Mouse (Mus musculus): ENCODE results near the gene Vps13c. TPM values are rescaled to one million over a fixed set of nuclear protein-coding genes. Genes with fewer than 3 reads are reported as not detected.

Gene Vps13c
- polyA plus RNA-seq, 1 experiment from 2014 or later: 11.2 TPM

GRCm38 (mm10) chr9:67867411-67867810 is 27.2 kb downstream of the Vps13c start:
- Histone ChIP-seq H3K4me1 (replicated peaks) (no peaks in the 10 kb centered on the region), H3K9me3 (no peaks in the 10 kb centered on the region), H3K27ac (no peak overlapping the region), H3K27me3 (no peaks in the 10 kb centered on the region), H3K9ac (no peak overlapping the region), H3K4me3 (no peak overlapping the region), H3K36me3 (no peaks in the 10 kb centered on the region), H3K4me2 (no peak overlapping the region)
- WGBS: 83% methylated on average over 6 of the region's 6 CpGs
- no peak for ATAC-seq (ENCODE audit: low FRiP score)

GRCm38 (mm10) chr9:67869691-67870450 is 29.7 kb downstream of the Vps13c start:
- Histone ChIP-seq H3K4me3 (no peak overlapping the region), H3K27ac (no peak overlapping the region), H3K4me1 (replicated peaks) (no peaks in the 10 kb centered on the region)

DNA sequence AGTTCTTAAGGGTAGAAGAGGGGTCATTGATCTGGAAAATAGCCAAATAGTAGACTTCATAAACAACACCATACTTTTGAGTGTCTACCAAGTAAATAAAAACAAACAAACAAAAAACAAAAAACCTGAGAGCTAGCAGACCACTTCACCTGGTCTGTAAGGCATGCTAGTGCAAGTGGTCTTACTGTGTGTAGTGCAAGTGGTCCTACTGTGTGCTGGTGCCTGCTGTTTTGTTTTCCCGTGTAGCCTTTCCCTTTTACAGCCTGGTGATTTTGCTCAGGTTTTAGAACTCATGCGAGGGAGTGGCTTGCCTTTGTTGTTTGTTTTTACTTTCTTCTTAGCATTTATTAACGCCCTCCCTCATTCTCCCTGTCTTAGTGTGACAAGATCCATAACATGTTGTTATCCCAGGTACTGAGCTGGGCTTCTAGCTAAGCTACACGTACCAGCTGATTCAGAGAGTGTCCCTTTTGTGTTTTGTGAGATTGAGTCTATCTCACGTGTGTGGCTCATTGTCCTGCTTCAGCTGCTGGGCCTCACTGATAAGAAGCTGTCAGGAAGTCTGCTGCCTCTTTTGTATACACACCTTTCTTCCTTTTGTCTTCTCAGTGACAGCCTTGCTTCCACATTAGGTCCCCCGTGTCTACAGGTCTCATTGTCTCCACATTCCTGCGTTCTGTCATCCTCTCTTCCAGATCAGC is 34.5 kb downstream of the Vps13c start:
- ATAC-seq (ENCODE audit: low FRiP score): no peak
- H3K9ac ChIP-seq: no peak overlapping the region
- WGBS: 74% methylated on average over 7 of the region's 7 CpGs
- H3K36me3 ChIP-seq: peaks cover 12% of the 10 kb centered on the region
- no peak overlapping the region for H3K4me3 ChIP-seq
- H3K4me1 ChIP-seq (replicated peaks): no peaks in the 10 kb centered on the region
- no peaks in the 10 kb centered on the region for H3K27me3 ChIP-seq
- H3K4me2 ChIP-seq: no peak overlapping the region
- H3K27ac ChIP-seq: no peak overlapping the region
- H3K9me3 ChIP-seq: no peaks in the 10 kb centered on the region

More at GRCm38 (mm10) chr9:67869691-67870450, 29.7 kb downstream of the Vps13c start:
- H3K4me2 ChIP-seq: no peak overlapping the region
- no peaks in the 10 kb centered on the region; the same call in 1 of the 2 replicates for H3K36me3 ChIP-seq
- no peaks in the 10 kb centered on the region for H3K9me3 ChIP-seq
- no peaks in the 10 kb centered on the region for H3K27me3 ChIP-seq
- 90% methylated on average over 16 of the region's 16 CpGs for WGBS
- no peak overlapping the region for H3K9ac ChIP-seq
- ATAC-seq (ENCODE audit: low FRiP score): no peak

GRCm38 (mm10) chr9:67875337-67875736 is 35.1 kb downstream of the Vps13c start:
- Histone ChIP-seq H3K9me3 (no peaks in the 10 kb centered on the region), H3K36me3 (peaks cover 12% of the 10 kb centered on the region)

GRCm38 (mm10) chr9:67877081-67877718 is 37.0 kb downstream of the Vps13c start:
- ATAC-seq (ENCODE audit: low FRiP score): no peak
- H3K4me1 ChIP-seq (replicated peaks): no peaks in the 10 kb centered on the region
- no peak overlapping the region for H3K4me3 ChIP-seq
- H3K27ac ChIP-seq: no peak overlapping the region
- H3K27me3 ChIP-seq: no peaks in the 10 kb centered on the region
- H3K36me3 ChIP-seq: peaks cover 12% of the 10 kb centered on the region
- H3K9ac ChIP-seq: no peak overlapping the region
- 86% methylated on average over 14 of the region's 14 CpGs for WGBS
- no peak overlapping the region for H3K4me2 ChIP-seq
- H3K9me3 ChIP-seq: no peaks in the 10 kb centered on the region

More at GRCm38 (mm10) chr9:67875337-67875736, 35.1 kb downstream of the Vps13c start:
- H3K4me1 ChIP-seq (replicated peaks): no peaks in the 10 kb centered on the region
- H3K27ac ChIP-seq: no peak overlapping the region
- no peak overlapping the region for H3K4me3 ChIP-seq
- WGBS: 59% methylated on average over 2 of the region's 2 CpGs
- H3K9ac ChIP-seq: no peak overlapping the region
- no peaks in the 10 kb centered on the region for H3K27me3 ChIP-seq
- H3K4me2 ChIP-seq: no peak overlapping the region
- ATAC-seq (ENCODE audit: low FRiP score): no peak

DNA sequence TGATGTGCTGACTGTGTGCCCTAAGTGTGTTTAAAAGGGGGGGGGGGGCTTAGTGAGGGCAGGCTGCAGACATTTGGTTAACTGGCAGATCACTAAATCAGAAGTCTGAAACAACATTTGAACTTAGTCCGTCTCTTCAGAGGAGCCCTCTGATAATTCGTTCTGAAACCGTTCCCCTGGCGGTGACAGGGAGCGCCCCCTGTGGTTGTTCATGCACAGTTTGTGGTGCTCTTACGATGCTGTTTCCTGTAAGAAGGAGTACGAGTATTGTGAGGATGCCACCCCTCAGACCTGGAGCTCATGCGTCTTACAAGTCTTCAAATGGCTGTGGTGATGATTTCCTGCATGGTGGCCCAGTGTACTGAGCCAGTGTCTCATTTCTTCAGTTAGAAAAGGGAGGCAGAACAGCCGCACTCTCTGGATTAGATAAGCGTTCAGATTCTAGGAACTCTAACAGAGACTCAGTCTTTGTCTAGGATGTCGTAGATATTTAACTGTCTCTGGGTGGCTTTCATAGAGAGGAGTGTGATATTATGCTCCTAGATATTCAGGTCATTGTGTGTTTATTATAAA is 38.1 kb downstream of the Vps13c start:
- Histone ChIP-seq H3K9me3 (no peaks in the 10 kb centered on the region), H3K27me3 (no peaks in the 10 kb centered on the region), H3K4me3 (no peak overlapping the region), H3K27ac (no peak overlapping the region), H3K4me2 (no peak overlapping the region), H3K4me1 (replicated peaks) (no peaks in the 10 kb centered on the region), H3K9ac (no peak overlapping the region), H3K36me3 (peaks cover 12% of the 10 kb centered on the region)
- ATAC-seq (ENCODE audit: low FRiP score): no peak
- 91% methylated on average over 11 of the region's 11 CpGs for WGBS

DNA sequence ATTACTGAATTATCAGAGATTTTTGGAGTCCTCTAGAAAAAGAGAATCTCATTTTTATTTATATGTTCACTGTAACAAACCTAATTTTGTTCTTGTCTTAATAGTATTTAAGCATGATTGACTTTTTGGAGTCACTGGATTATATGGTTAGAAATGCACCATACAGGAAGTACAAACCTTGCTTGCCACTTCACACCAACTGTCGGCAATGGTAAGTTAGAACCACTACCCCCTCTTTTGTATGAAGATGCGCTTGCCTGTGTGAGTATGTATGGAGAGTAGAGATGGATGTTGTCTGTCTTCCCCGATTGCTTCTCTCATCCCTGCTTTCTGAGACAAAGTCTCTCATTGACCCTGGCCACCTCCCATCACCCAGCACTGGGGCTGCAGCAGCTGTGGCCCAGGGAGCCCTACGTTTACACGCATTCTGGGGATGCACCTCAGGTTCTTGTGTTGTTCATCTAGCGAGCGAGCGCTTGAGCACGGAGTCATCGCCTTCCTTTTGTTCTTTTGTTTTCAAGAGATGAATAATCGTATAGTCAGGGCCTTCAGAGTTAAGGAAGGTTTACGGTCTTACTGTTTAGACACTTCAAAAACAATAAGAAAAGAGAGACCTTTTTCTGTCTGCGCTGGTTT is 43.3 kb downstream of the Vps13c start:
- Histone ChIP-seq H3K36me3 (peaks cover 40% of the 10 kb centered on the region), H3K27me3 (no peaks in the 10 kb centered on the region), H3K4me1 (replicated peaks) (no peaks in the 10 kb centered on the region), H3K4me3 (no peak overlapping the region), H3K4me2 (no peak overlapping the region), H3K9me3 (no peaks in the 10 kb centered on the region), H3K27ac (no peak overlapping the region), H3K9ac (no peak overlapping the region)
- WGBS: 62% methylated on average over 13 of the region's 13 CpGs
- no peak for ATAC-seq (ENCODE audit: low FRiP score)

DNA sequence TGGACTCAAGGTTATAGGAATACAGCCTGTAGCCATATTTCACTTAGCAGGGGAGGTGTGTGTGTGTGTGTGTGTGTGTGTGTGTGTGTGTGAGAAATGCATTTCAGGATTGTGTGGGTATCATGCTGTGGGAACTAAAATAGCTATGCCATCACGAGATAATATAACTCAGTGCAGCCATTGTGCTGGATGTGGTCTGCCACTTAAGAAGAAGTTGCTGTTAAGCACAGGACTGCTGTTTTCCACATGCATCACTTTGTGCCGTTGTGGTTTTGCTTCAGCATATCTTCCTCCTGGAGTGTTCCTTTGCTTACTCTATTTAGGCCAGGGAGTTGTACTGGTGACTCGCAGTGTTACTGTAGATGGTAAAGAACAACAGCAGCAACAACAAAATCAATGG is 43.9 kb downstream of the Vps13c start:
- Histone ChIP-seq H3K4me1 (replicated peaks) (no peaks in the 10 kb centered on the region), H3K4me2 (no peak overlapping the region), H3K27me3 (no peaks in the 10 kb centered on the region), H3K27ac (no peak overlapping the region), H3K9me3 (no peaks in the 10 kb centered on the region), H3K9ac (no peak overlapping the region), H3K4me3 (no peak overlapping the region), H3K36me3 (peaks cover 37% of the 10 kb centered on the region)
- ATAC-seq (ENCODE audit: low FRiP score): no peak
- 79% methylated on average over 3 of the region's 3 CpGs for WGBS

- peaks cover 46% of the 10 kb centered on the region for H3K36me3 ChIP-seq
- H3K4me2 ChIP-seq: no peak overlapping the region
- no peaks in the 10 kb centered on the region for H3K4me1 ChIP-seq (replicated peaks)
- H3K27me3 ChIP-seq: no peaks in the 10 kb centered on the region
- H3K9me3 ChIP-seq: no peaks in the 10 kb centered on the region
- no peak overlapping the region for H3K4me3 ChIP-seq
- H3K9ac ChIP-seq: no peak overlapping the region
- WGBS: 89% methylated on average over 4 of the region's 4 CpGs
- ATAC-seq (ENCODE audit: low FRiP score): no peak
- no peak overlapping the region for H3K27ac ChIP-seq
These were observed 47.0 kb downstream of the Vps13c start for GRCm38 (mm10) chr9:67886981-67887720.

DNA sequence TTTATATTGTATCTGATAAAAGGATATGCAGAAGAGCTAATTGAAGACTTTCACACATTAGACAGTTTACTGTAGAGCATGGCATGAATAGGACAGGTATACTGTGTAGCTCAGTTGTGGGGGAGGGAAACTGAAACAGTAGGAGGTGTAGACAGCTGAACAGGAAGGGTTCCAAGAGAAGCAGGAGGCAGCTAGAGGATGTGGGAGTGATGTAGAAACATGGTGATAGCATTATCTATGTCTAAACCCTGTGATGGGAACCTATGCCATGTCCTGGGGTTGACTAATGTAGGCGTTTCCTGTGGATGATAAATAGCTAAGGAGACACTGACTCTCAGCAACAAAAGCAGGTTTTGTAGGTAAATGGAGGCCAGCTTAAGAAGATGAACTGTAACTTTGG is 53.3 kb downstream of the Vps13c start:
- Histone ChIP-seq H3K27ac (no peak overlapping the region), H3K9ac (no peak overlapping the region), H3K27me3 (no peaks in the 10 kb centered on the region), H3K4me3 (no peak overlapping the region), H3K36me3 (peaks cover 43% of the 10 kb centered on the region), H3K9me3 (no peaks in the 10 kb centered on the region), H3K4me2 (no peak overlapping the region), H3K4me1 (replicated peaks) (peaks cover 10% of the 10 kb centered on the region; the same call in 1 of the 2 replicates)
- 97% methylated on average over 1 of the region's 1 CpGs for WGBS
- ATAC-seq (ENCODE audit: low FRiP score): no peak

DNA sequence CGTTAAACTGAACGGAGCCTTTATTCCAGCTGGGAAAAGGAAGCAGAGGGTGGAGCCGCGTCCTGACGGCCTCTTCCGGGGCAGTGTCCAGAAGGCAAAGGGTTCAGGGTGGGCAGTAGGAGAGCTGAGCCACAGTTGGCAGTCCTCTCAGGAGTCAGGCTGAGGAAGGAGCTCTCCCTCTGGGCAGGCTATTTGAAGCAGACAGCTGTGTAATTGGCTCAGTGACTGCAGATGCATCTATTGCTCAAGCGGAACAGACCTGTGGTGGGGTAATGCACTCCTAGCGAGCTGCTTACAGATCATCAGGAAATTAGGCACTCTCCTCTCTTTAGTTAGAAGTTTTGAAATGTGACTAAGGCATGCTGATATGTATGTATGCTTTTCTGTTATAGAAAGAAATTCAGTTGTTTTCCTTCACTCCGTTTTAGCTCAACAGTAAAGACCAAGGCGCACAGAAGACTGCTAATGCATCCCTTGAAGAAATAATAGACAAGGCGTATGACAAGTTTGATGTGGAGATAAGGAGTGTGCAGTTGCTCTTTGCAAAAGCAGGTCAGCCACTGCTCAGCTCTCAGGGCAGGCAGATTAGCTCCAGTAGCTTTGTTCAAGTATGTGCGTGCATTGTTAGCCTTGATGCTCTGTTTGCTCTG is 56.6 kb downstream of the Vps13c start:
- H3K36me3 ChIP-seq: peaks cover 44% of the 10 kb centered on the region
- H3K4me1 ChIP-seq (replicated peaks): peaks cover 10% of the 10 kb centered on the region; the same call in 1 of the 2 replicates
- H3K4me3 ChIP-seq: no peak overlapping the region
- H3K27ac ChIP-seq: no peak overlapping the region; the same call in 1 of the 2 replicates
- no peaks in the 10 kb centered on the region for H3K9me3 ChIP-seq
- ATAC-seq (ENCODE audit: low FRiP score): no peak
- no peaks in the 10 kb centered on the region for H3K27me3 ChIP-seq
- WGBS: 60% methylated on average over 12 of the region's 12 CpGs
- H3K4me2 ChIP-seq: no peak overlapping the region
- no peak overlapping the region for H3K9ac ChIP-seq
